Mouse (Mus musculus): ENCODE measurements around the gene Saa3. TPM values are rescaled to one million over a fixed set of nuclear protein-coding genes. Genes with fewer than 3 reads are reported as not detected.
"Not testable (repeated sequence)": the region's sequence is repeated elsewhere in the genome, so short reads cannot be mapped to it uniquely, and the experiment has no call there.

Gene Saa3
- total RNA-seq (2021): not detected

DNA sequence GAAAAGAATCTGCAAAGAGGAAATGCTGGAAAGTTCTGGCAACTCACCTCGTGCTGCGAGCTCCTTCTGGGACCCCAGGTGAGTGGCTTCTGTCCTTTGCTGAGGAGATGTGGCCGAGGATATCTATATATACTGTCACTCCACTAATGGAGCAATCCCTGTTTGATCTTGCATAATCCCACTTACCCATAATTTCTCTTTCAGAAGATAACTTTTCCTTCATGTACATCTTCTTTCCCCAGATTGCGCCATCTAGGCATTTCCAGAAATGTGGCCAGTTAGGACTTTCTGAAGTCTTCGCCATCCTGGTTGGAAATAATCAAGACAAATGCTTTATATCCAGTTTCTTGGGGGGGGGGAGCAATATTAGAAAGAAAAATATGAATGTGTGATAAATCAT is at the start of gene Saa3:
Gene Saa3, minus strand, starts transcription at position 101 of the 400 bp plus-strand sequence.
- no peak for DNase-seq (ENCODE audit: extremely low spot score in 1 of 2, low spot score in 1 of 2)

DNA sequence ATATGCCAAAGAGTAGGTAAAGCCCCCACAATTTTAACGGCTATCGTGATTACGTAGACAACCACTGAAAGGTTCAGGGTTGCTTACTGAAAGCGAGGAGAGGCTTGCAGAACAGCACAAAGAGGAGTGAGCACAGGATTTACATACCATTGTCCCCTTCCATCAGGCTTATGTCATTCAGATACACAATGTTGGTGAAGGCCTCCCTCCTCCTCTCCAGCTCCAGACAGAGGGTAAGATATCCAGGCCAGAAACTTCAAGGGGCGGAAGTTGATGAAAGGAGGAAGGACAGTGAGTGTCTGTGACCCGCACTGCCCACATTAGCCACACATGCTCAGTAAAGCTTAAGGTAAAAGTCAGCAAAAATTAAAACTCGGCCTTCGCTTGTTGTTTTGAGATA is 49.2 kb upstream of the Saa3 start:
- DNase-seq (ENCODE audit: extremely low spot score in 1 of 2, low spot score in 1 of 2): no peak

DNA sequence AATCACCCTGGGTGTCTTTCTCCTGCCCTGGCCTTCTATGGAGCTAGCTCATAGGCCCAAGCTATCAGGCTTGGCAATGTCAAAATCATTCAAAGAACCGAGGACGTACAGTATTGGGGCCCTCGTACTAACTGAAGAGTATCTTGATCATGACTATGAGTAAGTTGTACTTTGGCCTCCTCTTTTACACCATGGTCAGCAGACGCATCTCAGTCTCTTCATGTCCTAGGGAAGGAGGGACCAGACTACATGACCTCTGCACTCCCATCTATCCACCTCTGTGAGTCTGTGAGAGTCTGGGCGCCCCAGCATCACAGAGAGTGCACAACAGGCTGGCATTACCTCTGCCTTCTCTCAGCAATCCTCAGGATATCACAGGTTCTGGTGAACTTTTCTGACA is 47.1 kb upstream of the Saa3 start:
- DNase-seq (ENCODE audit: extremely low spot score in 1 of 2, low spot score in 1 of 2): no peak

DNA sequence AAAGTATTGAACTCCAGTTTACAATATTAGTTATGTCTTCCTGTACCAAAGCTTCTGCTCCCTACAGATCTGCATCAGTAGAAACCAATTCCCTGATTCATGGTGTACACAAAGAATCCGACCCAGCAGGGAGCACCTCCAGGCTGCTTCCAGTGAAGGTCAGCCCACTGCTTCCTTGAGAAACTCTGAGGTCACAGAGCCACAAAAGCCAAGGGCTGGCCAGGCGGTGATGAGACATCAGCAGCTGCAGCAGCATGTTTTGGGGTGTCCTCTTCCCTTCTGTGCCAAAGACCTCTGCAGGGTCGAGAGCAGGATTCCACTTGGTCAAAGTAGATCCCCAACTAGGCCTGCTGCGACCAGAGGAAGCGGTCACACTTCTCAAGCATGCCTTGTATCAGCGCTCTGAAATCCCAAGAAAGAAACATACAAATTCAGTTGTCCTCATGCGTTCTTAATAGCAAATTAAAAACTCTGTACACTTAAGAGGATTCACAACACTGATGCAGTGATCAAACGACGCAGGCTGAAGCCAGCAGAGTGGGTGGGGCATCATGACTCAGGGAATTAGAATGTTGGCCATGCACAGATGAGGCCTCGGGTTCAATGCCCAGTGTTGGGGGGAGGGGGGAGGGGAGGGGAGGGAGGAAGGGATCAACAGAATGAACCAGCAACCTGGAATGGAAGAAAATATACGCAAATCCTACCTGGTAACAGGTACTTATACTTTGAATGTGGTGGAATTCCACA is 45.7 kb upstream of the Saa3 start:
- no peak for DNase-seq (ENCODE audit: extremely low spot score in 1 of 2, low spot score in 1 of 2)

DNA sequence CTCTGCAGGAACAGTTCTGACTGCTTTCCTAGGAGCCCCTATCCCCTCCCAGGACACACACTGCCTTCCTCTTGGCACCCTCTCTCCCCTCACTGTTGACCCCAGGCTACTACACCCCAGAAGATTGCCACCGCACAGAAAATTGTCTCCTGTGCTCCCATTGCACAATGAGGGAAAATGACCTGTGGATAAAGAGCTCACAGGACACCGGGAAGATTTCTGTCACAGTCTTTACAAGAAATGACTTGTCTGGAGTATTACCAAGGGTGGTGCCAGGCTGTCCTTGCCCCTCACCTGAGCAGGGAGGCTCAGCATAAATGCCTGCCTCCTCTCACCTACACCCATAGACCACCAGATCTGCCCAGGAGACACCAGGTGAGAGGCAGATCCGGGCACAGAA is 36.0 kb upstream of the Saa3 start, which contains the start of gene Saa2:
Gene Saa2, plus strand, starts transcription at position 301 of the 400 bp plus-strand sequence.
- DNase-seq (ENCODE audit: extremely low spot score in 1 of 2, low spot score in 1 of 2): no peak

DNA sequence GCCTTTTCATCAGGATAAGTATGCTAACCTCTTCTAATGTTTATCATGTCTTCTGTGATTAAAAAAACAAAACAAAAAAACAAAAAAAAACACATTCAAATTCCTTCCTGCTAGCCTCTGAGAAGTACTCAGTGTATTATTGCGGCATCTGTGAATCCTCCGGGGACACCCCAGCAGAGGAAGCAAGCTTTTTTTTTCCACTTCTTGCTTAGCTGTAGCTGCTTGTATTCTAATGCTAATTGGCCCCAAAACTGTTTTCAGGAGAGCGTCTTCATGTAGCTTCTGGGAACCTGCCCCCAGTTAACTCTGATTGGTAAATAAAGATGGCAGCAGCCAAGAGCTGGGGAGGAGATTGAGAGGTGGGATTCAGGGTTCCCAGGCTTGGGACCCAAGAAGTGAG is 33.0 kb upstream of the Saa3 start:
- DNase-seq (ENCODE audit: extremely low spot score in 1 of 2, low spot score in 1 of 2): no peak

DNA sequence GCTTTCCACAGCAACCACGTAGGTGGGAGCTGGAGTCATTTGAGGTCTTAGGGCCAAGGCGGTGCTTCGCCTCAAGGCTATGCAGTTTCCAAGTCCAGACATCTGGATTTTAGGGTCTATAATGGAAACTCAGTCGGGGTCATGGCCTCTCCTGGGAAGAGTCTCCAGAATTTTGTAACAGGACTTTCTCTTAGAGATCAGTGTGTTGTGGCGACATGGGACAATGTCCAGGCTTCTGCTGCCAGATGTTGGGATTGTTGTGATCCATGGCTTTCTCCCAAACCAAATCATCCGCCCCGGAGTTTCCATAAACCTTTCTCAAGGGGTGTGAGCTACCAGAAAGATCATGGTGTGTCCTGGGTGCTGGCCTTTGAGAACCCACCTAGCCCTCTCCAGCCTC is 30.9 kb upstream of the Saa3 start:
- no peak for DNase-seq (ENCODE audit: extremely low spot score in 1 of 2, low spot score in 1 of 2)

DNA sequence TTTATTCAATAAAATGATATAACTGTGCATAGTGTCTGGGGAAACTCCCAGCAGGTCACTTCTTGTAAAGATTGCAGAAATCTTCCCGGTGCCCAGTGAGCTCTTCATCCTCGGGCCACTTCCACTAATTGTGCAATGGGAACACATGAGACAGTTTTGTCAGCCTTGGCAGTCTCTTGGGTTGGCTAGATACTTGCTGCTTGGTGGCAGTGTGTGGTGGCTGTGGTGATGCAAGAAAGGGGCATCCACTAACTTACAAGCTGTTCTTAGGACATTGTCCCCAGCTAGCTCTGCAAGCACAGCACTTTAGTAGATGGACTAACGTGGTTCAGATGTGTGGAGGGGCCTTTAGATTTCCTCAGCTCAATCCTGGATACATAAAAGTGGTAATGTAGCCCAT is 30.3 kb upstream of the Saa3 start:
- DNase-seq (ENCODE audit: extremely low spot score in 1 of 2, low spot score in 1 of 2): no peak

DNA sequence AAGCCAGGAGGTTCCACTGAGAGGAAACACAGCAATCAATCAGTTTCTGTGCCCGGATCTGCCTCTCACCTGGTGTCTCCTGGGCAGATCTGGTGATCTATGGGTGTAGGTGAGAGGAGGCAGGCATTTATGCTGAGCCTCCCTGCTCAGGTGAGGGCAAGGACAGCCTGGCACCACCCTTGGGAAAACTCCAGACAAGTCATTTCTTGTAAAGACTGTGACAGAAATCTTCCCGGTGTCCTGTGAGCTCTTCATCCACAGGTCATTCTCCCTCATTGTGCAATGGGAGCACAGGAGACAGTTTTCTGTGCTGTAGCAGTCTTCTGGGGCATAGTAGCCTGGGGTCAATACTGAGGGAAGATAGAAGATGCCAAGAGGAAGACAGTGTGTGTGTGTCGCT is 27.4 kb upstream of the Saa3 start, which contains the start of gene Saa1:
Gene Saa1, minus strand, starts transcription at position 101 of the 400 bp plus-strand sequence.
- DNase-seq (ENCODE audit: extremely low spot score in 1 of 2, low spot score in 1 of 2): not testable (repeated sequence)

DNA sequence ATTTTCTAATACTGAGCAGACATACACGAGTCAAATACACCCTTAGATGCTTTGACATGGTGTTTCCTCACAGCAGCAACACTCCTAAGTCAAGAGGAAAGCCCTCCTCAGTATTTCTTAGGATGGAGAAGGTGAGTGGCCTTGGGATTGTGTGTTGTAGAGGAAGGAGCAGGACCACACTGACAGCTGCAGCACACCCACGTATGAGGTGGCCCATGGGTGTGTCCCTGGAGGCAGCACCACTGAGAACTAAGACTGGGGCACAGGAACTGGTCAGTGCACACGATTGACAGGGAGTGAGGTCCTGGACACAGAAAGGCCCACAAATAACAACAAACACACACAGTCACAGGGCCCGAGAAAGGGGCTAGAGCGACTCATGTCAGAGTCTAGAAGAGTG is 24.5 kb upstream of the Saa3 start:
- not testable (repeated sequence) for DNase-seq (ENCODE audit: extremely low spot score in 1 of 2, low spot score in 1 of 2)

DNA sequence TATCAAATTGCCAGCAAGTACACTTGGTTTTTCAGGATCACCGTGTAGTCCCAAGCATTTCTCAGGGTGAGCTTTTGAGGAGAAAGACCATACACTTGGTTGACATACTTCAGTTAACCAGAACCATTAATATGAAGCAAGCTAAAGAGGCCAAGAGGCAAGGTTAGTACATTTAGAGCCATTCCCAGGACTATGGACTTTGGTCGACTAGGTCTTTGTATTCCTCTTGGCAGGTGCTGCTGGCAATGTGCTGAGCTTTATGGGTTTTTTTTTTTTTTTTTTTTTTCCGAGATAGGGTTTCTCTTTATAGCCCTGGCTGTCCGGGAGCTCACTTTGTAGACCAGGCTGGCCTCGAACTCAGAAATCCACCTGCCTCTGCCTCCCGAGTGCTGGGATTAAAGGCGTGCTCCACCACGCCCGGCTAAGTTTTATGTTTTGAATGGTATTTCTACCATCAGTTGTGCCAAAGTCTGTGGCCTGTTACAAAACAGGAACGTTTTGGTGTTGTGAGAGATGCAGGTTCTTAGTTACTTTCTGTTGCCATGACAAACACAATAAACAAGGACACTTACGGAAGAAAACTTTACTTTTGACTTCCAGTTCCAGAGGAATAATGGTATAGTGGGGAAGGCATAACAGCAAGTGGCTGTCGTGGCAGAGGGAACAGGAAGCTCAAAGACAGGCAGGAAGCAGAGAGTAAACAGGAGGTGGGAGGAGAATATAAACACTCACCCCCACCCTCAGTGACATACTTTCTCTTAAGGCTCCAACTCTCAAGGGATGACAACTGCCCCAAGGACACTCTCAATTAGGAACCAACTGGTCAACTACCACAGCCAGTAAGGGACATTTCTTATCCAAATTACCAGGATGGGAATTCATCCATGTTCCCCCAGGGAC is 23.3 kb upstream of the Saa3 start:
- DNase-seq (ENCODE audit: extremely low spot score in 1 of 2, low spot score in 1 of 2): no peak

DNA sequence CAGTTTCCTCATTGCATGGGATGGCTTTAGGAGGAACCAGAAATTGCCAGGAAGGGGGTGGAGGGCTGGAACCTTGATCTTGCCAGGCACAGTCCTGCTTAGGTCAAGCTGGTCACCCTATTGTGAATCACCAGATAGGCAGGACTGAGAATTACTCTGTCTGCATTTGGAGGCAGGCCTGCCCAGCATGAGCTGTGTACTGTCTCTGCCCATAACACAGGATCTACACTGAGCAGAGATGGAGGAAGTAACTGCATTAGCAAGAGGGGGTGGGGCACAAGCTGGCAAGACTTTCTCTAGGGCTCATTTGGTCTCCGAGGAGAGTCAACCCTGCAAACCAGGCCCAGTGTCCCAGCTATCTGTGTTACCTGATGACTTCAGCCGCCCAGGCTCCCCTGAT is 19.5 kb upstream of the Saa3 start:
- no peak for DNase-seq (ENCODE audit: extremely low spot score in 1 of 2, low spot score in 1 of 2)

DNA sequence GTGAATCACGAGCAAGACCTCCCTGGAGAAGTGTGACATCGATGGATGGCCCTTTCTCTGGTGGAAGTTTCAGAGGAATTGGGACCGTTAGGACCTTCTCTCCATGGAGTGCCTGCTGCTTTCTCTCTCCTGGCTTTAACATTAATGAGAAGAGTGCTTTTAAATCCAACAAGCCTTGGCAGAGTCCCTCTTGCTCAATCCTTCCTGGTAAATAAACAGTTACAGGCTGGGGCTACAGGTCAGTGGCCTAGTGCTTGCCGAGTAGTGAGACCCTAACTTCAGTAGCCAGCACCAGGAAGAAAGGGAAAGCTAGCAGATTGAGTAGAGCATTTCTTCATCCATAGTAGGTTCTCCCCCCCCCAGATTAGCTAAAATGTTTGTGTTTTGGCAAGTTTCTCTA is 17.0 kb upstream of the Saa3 start, which contains the start of gene Saa4:
Gene Saa4, minus strand, starts transcription at position 146 of the 400 bp plus-strand sequence.
- DNase-seq (ENCODE audit: extremely low spot score in 1 of 2, low spot score in 1 of 2): no peak

DNA sequence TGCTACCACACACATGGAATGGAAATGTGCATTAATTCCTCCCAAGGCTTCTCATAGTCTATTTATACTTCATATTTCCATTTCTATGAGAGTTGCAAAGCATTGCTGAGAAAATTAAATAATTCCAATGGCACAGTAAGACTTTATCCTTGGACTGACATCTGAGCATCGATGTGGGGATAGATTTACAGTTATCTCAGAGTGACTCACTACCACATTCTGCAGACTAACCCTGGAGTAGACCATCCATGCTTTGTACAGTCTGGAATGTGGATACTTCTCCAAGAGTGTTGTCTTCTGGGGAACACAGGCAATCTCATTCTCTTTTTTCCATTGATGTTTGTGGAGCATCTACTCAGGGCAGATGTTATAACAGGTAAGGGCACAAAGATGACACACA is 12.1 kb upstream of the Saa3 start:
- no peak for DNase-seq (ENCODE audit: extremely low spot score in 1 of 2, low spot score in 1 of 2)

DNA sequence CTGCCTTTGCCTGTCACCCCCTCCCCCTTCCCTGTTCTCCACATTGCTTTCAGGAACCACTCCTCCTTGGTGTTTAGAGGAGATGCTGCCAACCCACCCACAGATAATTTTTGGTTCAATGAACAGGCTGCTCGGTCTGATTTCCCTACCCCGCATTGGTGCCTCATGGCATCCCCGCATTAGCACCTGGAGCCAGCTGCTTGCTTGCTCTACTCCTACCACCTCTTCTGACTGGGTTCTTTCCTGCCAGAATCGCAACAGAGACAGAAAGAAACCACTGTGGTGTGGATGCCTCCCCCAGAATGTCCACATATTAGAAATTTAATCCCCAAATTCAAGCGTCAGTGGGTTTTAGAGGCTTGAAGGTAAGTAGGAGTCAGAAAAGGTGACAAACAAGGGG is 8.9 kb upstream of the Saa3 start:
- no peak for DNase-seq (ENCODE audit: extremely low spot score in 1 of 2, low spot score in 1 of 2)

DNA sequence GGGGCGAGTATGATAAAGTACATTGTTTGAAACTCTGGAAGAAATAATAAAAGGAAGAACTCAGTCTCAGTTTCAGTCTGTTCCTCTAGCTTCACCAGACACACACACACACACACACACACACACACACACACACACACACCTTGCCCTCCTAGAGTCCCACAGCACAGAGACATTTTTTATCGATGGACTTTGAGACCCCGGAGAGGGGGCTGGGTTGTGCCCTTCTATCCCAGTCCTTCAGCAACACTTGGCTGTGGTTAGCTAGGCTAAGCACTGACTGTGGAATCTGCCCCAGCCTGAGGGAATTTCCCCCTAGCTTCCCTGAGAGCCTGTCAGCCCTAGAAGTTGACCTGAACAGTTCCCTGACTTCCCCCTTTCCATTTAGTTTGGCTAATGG is 8.3 kb upstream of the Saa3 start:
- no peak for DNase-seq (ENCODE audit: extremely low spot score in 1 of 2, low spot score in 1 of 2)

DNA sequence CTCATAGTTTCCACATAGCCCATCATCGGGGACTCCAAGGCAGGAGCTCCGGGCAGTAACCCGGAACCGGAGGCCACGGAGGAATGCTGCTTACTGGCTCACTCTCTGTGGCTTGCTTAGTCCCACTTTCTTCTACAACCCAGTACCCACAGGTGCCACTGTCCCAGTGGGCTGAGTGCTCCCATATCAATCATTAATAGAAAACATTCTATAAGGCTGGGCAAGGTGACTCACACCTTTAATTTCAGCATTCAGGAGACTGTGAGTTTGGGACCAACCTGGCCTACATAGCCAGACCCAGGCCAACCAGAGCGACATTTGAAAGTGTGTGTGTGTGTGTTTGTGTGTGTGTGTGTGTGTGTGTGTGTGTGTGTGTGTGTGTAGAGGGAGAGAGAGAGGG is 7.9 kb upstream of the Saa3 start:
- DNase-seq (ENCODE audit: extremely low spot score in 1 of 2, low spot score in 1 of 2): no peak

DNA sequence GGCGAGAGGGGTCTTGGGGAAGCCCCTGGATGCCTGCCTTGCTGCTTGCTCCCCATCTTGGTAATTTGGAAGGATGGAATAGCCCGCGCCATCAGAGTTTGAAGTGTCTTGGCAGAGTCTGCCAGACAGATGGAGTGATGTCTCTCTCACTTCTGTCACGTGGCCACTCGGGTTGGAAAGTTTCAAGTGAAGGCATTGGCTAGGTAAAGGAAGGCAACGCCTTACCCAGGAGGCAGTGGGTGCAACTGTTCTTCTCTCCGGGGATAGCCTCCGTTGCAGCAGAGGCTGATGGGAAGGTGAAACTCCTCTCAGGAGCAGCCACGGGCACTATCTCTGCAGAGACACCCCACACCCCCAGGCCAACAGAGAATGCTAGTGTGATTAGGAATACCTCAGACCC is 5.0 kb upstream of the Saa3 start:
- DNase-seq (ENCODE audit: extremely low spot score in 1 of 2, low spot score in 1 of 2): no peak

DNA sequence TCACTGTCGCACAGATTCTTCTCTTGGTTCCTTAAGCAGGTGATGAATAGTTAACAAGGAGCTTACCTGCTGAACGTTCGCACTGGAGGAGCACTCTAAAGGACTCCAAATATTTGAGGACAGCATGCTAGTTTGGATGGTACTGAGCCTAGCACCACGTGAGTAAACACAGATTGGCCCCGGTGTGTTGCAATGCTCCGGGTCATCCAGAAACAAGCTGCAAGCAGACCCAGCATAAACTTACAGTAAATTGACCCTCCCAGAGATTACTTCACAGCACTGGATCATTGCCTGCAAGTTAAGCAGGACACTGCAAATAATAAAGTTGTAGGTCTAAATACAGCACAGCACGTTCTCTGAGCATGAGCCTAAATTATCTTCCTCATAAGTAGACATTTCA is 4.0 kb upstream of the Saa3 start:
- DNase-seq (ENCODE audit: extremely low spot score in 1 of 2, low spot score in 1 of 2): no peak

DNA sequence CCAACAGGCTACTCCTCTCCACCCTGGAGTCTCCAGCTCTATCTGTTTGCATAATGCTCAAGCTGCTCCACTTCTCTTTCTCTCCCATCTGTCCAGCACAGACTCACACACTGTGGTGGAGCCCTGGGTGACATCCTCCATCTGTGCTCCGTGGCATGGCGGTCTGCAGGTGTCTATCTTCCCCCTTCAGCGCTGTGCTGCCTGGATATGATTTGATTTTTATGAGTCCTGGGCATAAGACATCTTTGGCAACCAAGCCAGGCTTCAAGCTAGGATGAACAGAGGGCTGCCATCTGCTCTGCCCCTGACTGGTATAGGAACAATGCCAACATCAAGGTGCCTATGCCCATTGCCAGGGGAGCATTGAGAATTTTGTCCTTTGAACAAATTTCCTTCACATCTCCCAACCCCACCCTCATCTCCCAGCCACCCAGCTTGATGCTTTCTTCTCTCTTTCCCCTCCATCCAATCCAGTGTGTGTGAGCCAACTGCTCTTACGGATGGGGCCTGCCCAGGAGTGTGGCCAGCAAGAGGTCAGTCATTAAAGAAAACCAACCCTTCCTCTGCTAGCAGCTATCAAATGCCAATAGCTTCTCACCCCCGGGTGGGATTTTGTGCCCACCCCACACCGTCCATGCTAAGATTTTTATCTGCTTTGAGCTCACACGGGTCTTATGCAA is 3.2 kb upstream of the Saa3 start:
- no peak for DNase-seq (ENCODE audit: extremely low spot score in 1 of 2, low spot score in 1 of 2)

DNA sequence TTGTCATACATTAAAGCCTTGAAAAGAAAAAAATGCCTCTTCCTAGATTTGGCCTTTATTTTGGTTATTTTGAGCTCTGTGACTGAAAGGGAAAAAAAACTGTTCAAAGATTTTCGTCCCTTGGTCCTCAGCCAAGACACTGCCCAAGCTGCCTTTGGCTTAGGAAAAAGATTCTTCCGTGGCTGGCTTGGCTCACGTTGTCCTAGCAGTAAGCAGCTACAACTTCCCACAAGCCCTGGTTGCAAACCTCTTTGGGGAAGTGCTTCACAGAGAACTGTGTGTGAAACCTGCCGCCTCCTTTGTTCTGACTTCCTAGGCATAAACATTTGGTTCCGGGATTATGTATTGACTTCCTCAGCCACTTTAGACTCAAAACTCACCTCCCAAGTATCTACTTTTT is 1.4 kb upstream of the Saa3 start:
- DNase-seq (ENCODE audit: extremely low spot score in 1 of 2, low spot score in 1 of 2): no peak
